Mouse (Mus musculus): ENCODE measurements around the gene Rit1.
"Not testable (repeated sequence)": the region's sequence is repeated elsewhere in the genome, so short reads cannot be mapped to it uniquely, and the experiment has no call there.

DNA sequence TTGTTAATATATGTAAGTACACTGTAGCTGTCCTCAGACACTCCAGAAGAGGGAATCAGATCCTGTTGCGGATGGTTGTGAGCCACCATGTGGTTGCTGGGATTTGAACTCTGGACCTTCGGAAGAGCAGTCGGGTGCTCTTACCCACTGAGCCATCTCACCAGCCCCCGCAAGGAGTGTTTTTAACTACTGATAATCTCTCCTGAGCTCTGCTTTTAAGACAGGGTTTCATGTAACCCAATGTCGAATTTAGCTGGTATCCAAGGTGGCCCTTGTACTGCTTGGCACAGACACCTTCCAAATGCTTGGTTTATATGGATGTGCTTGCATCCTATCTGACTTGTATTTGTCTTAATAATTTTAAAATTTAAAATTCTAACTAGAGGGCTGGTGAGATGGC lies 922 bp upstream of the Rit1 start:
- not testable (repeated sequence) for TF ChIP-seq POLR2A (IDR thresholded peaks at IDR 0.05; ENCODE audit: low read depth, low read length); CTCF (conservative IDR thresholded peaks at IDR 0.05; ENCODE audit: insufficient read depth, insufficient read length, low read depth, low read length)

All from kidney, adult 2 months (tissue).